Mouse (Mus musculus): ENCODE data around the gene Snap25. TPM values are rescaled to one million over a fixed set of nuclear protein-coding genes. Genes with fewer than 3 reads are reported as not detected.

Snap25 gene
- polyA plus RNA-seq, 1 experiment from 2014 or later: 6.7 TPM

- Histone ChIP-seq H3K36me3 (no peaks in the 10 kb centered on the region), H3K27ac (no peak overlapping the region), H3K4me2 (no peak overlapping the region), H3K4me3 (replicated peaks) (no peak overlapping the region), H3K27me3 (no peaks in the 10 kb centered on the region), H3K9ac (no peak overlapping the region), H3K9me3 (replicated peaks) (no peaks in the 10 kb centered on the region), H3K4me1 (no peaks in the 10 kb centered on the region)
- 48% methylated on average over 4 of the region's 4 CpGs for WGBS
- ATAC-seq (replicated peaks; ENCODE audit: low FRiP score): no peak
Measured at GRCm38 (mm10) chr2:136788379-136788778, 75.1 kb downstream of the Snap25 start.

- 72% methylated on average over 1 of the region's 1 CpGs for WGBS
- Histone ChIP-seq H3K4me2 (no peak overlapping the region), H3K4me1 (no peaks in the 10 kb centered on the region), H3K27ac (no peak overlapping the region), H3K9me3 (replicated peaks) (no peaks in the 10 kb centered on the region), H3K27me3 (no peaks in the 10 kb centered on the region), H3K9ac (no peak overlapping the region), H3K4me3 (replicated peaks) (no peak overlapping the region), H3K36me3 (no peaks in the 10 kb centered on the region)
- no peak for ATAC-seq (replicated peaks; ENCODE audit: low FRiP score)
Measured at GRCm38 (mm10) chr2:136796518-136796917, 83.3 kb downstream of the Snap25 start.

- no peaks in the 10 kb centered on the region for H3K36me3 ChIP-seq
- H3K4me1 ChIP-seq: no peaks in the 10 kb centered on the region
- WGBS: 60% methylated on average over 2 of the region's 2 CpGs
- no peak overlapping the region for H3K27ac ChIP-seq
- H3K9ac ChIP-seq: no peak overlapping the region
- no peak for ATAC-seq (replicated peaks; ENCODE audit: low FRiP score)
- H3K27me3 ChIP-seq: no peaks in the 10 kb centered on the region
- no peak overlapping the region for H3K4me3 ChIP-seq (replicated peaks)
- H3K4me2 ChIP-seq: no peak overlapping the region
- H3K9me3 ChIP-seq (replicated peaks): no peaks in the 10 kb centered on the region
Measured at GRCm38 (mm10) chr2:136798887-136799430, 85.7 kb downstream of the Snap25 start.

GRCm38 (mm10) chr2:136801102-136801501 is 87.8 kb downstream of the Snap25 start:
- Histone ChIP-seq H3K4me3 (replicated peaks) (no peak overlapping the region), H3K36me3 (no peaks in the 10 kb centered on the region), H3K4me2 (no peak overlapping the region), H3K27ac (no peak overlapping the region), H3K9me3 (replicated peaks) (no peaks in the 10 kb centered on the region), H3K27me3 (no peaks in the 10 kb centered on the region), H3K4me1 (no peaks in the 10 kb centered on the region), H3K9ac (no peak overlapping the region)
- no peak for ATAC-seq (replicated peaks; ENCODE audit: low FRiP score)

DNA sequence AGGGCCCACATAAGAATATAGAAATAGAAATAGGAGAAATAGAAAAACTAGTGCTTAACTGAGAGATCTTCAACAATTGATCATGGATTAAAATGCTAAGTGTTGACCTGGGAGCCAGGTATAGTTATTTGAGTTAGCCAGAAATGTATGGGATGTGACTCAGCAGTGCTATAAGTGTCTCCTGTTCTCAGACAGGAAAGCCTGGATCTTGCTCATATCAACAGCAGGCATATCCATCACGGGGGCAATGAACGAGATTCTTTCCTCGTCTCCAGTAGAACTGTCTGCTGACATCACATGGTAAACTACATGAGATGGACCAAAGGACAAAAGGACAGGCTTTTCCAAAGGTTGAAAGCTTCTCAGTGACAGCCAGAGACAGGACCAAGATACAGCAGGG is 88.8 kb downstream of the Snap25 start:
- Histone ChIP-seq H3K27me3 (no peaks in the 10 kb centered on the region), H3K4me3 (replicated peaks) (no peak overlapping the region), H3K4me1 (no peaks in the 10 kb centered on the region), H3K4me2 (no peak overlapping the region), H3K9me3 (replicated peaks) (no peaks in the 10 kb centered on the region), H3K9ac (no peak overlapping the region), H3K36me3 (no peaks in the 10 kb centered on the region), H3K27ac (no peak overlapping the region)
- WGBS: 80% methylated on average over 3 of the region's 3 CpGs
- ATAC-seq (replicated peaks; ENCODE audit: low FRiP score): no peak

GRCm38 (mm10) chr2:136803142-136803541 is 89.9 kb downstream of the Snap25 start:
- no peak overlapping the region for H3K4me2 ChIP-seq
- H3K4me3 ChIP-seq (replicated peaks): no peak overlapping the region
- H3K4me1 ChIP-seq: no peaks in the 10 kb centered on the region
- no peaks in the 10 kb centered on the region for H3K27me3 ChIP-seq
- H3K9ac ChIP-seq: no peak overlapping the region
- 84% methylated on average over 7 of the region's 7 CpGs for WGBS
- ATAC-seq (replicated peaks; ENCODE audit: low FRiP score): no peak
- no peaks in the 10 kb centered on the region for H3K36me3 ChIP-seq
- H3K27ac ChIP-seq: no peak overlapping the region
- H3K9me3 ChIP-seq (replicated peaks): no peaks in the 10 kb centered on the region

DNA sequence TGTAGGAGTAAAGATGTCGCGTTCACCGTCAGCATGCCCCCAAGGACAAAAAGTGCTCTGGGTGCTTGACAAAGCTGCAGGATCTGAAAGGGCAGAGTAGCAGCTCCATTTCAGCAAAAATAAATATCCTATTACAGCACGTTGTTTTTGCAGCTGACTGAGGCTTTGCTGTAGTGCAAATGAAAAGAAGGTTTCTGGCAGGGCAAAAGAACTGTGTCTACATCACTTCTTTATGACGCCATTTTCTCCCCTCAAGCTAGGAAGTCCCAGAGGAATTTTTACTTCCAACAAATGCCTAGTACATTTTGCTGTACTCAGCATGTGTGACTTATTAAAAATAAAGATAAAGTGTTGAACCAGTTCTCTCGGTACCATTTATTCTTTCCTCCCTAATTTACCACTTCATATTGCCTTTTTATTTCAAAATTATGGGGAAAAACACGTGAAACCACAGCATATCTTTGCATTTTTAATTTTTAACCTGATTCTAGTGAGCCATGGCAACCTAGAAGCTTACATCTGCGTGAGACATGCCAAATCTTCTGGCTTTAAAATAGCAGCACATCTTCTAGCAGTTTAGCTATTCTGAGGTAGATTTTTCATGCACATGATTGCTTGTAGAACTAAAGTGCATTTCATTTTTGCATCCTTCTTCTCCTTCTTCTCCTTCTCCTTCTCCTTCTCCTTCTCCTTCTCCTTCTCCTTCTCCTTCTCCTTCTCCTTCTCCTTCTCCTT is 94.9 kb downstream of the Snap25 start:
- no peak for ATAC-seq (replicated peaks; ENCODE audit: low FRiP score)
- no peak overlapping the region for H3K27ac ChIP-seq
- H3K4me3 ChIP-seq (replicated peaks): no peak overlapping the region
- no peaks in the 10 kb centered on the region for H3K36me3 ChIP-seq
- no peaks in the 10 kb centered on the region for H3K9me3 ChIP-seq (replicated peaks)
- H3K4me2 ChIP-seq: no peak overlapping the region
- H3K4me1 ChIP-seq: no peaks in the 10 kb centered on the region
- no peaks in the 10 kb centered on the region for H3K27me3 ChIP-seq
- H3K9ac ChIP-seq: no peak overlapping the region
- 38% methylated on average over 8 of the region's 8 CpGs for WGBS

DNA sequence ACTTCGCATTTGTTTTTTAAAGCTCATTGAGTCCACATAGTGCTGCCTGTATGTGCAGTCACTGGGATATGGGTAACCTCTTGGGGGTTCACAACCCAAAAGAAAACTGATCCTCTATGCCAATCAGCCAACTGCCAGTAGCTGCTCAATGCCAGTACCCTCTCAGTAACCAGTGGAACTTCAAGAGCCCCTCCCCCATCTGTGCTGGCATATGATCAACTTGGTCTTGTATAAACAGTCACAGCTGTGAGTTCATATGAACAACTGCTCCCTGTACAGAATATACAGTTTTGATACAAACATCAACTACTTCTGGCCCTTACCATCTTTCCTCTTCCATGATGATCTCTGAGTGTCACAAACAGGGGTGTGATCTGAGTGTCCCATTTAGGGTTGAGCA is 98.1 kb downstream of the Snap25 start:
- no peak overlapping the region for H3K9ac ChIP-seq
- H3K36me3 ChIP-seq: no peaks in the 10 kb centered on the region
- H3K27me3 ChIP-seq: no peaks in the 10 kb centered on the region
- no peak overlapping the region for H3K4me3 ChIP-seq (replicated peaks)
- H3K27ac ChIP-seq: no peak overlapping the region
- 96% methylated on average over 1 of the region's 1 CpGs for WGBS
- H3K9me3 ChIP-seq (replicated peaks): no peaks in the 10 kb centered on the region
- no peaks in the 10 kb centered on the region for H3K4me1 ChIP-seq
- no peak for ATAC-seq (replicated peaks; ENCODE audit: low FRiP score)
- H3K4me2 ChIP-seq: no peak overlapping the region

DNA sequence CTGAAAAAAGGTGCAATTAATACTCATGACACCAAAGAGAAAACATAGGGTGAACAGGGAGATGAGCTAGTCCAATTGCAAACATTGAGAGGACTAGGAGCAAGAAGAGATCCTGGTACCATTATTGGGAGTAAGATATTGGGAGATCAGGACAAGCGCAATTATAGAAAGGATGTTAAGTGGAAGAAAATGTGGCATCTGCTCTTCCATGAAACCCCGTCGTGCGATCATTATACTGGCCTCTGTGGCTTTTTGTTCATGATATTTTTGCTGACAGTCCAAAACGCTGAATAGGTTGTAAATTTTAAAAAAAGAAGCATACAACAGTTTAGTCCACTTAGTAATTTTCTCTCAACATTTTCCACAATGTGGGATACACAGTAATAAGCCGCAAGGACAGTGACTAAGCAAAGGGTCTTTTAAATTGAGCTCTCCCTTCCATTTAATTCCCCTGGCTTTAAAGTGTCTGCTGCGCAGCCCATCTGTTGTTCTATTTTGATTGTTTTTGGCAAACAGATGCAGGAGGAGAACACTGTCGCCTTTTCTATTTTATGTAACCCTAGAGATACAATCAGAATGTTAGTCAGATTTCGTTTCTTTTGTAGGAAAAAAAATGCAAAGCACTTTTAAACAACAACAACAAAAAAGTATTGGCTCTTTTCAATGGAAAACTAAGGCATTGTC is 103.6 kb downstream of the Snap25 start:
- 81% methylated on average over 9 of the region's 9 CpGs for WGBS
- no peak for ATAC-seq (replicated peaks; ENCODE audit: low FRiP score)
- H3K9me3 ChIP-seq (replicated peaks): no peaks in the 10 kb centered on the region
- no peak overlapping the region for H3K9ac ChIP-seq
- no peak overlapping the region for H3K4me3 ChIP-seq (replicated peaks)
- no peaks in the 10 kb centered on the region for H3K36me3 ChIP-seq
- H3K27me3 ChIP-seq: no peaks in the 10 kb centered on the region
- no peaks in the 10 kb centered on the region for H3K4me1 ChIP-seq
- H3K27ac ChIP-seq: no peak overlapping the region
- H3K4me2 ChIP-seq: no peak overlapping the region

DNA sequence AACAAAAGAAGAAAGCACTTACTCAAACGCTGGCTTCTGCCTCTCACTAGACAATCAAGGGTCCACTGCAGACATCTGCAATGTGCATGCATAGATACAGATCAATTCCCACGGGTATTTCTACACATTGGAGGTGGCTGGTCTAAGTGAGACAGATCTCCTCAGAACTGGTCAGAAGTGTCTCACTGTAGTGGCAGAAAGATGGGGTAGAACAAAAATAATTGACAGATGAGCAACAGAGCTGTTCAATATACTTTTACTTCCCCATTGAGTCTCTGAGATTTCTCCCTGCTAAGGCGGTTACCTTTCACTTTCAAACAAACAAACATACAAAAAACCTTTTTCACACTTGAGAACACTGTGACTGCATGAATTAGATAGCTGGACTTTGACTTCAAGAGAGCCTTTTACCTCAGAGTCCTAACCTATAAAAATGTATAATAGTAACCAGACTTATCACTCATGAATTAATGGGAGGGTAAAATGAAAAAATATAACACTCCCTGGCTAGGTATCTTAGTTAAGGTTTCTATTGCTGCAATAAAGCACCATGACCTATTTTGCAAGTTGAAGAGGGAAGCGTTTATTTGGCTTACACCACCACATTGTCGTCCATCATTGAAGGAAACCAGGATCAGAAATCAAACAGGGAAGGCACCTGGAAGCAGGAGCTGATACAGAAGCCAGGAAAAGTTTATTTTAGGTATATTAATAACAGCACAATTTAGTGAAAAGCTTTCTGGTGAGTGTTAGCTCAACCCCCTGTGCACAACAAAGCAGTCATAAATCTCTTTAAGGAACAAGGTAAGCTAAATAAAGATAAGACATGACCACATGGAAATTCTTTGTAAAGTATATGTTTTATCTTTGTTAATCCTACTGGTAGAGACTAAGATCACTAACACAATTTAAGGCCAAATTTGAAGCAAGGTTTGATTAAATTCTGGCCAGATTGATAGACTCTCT is 110.8 kb downstream of the Snap25 start:
- H3K27me3 ChIP-seq: no peaks in the 10 kb centered on the region
- WGBS: 54% methylated on average over 5 of the region's 5 CpGs
- no peak for ATAC-seq (replicated peaks; ENCODE audit: low FRiP score)
- H3K9me3 ChIP-seq (replicated peaks): no peaks in the 10 kb centered on the region
- H3K4me2 ChIP-seq: no peak overlapping the region
- no peak overlapping the region for H3K27ac ChIP-seq
- no peak overlapping the region for H3K9ac ChIP-seq
- H3K36me3 ChIP-seq: no peaks in the 10 kb centered on the region
- H3K4me1 ChIP-seq: no peaks in the 10 kb centered on the region
- no peak overlapping the region for H3K4me3 ChIP-seq (replicated peaks)

GRCm38 (mm10) chr2:136827612-136828011 is 114.4 kb downstream of the Snap25 start:
- ATAC-seq (replicated peaks; ENCODE audit: low FRiP score): 0 out of 2 replicates have a peak, but pooled peaks have one; percentile 33
- H3K27me3 ChIP-seq: no peaks in the 10 kb centered on the region
- 56% methylated on average over 4 of the region's 4 CpGs for WGBS
- H3K27ac ChIP-seq: no peak overlapping the region
- no peak overlapping the region for H3K4me2 ChIP-seq
- no peak overlapping the region for H3K4me3 ChIP-seq (replicated peaks)
- no peaks in the 10 kb centered on the region for H3K36me3 ChIP-seq
- H3K9me3 ChIP-seq (replicated peaks): no peaks in the 10 kb centered on the region
- 0 out of 2 replicates have a peak, but pooled peaks cover under 1% of the 10 kb centered on the region for H3K4me1 ChIP-seq
- no peak overlapping the region for H3K9ac ChIP-seq
